Mouse (Mus musculus): ENCODE data around the gene Tbc1d9b. TPM values are rescaled to one million over a fixed set of nuclear protein-coding genes. Genes with fewer than 3 reads are reported as not detected.

The Tbc1d9b gene
- 30.1 and 34.0 TPM in 2 replicates for polyA plus RNA-seq (2014; fragmentation: Nextera tagmentation; extraction: Ambion mirVana)

DNA sequence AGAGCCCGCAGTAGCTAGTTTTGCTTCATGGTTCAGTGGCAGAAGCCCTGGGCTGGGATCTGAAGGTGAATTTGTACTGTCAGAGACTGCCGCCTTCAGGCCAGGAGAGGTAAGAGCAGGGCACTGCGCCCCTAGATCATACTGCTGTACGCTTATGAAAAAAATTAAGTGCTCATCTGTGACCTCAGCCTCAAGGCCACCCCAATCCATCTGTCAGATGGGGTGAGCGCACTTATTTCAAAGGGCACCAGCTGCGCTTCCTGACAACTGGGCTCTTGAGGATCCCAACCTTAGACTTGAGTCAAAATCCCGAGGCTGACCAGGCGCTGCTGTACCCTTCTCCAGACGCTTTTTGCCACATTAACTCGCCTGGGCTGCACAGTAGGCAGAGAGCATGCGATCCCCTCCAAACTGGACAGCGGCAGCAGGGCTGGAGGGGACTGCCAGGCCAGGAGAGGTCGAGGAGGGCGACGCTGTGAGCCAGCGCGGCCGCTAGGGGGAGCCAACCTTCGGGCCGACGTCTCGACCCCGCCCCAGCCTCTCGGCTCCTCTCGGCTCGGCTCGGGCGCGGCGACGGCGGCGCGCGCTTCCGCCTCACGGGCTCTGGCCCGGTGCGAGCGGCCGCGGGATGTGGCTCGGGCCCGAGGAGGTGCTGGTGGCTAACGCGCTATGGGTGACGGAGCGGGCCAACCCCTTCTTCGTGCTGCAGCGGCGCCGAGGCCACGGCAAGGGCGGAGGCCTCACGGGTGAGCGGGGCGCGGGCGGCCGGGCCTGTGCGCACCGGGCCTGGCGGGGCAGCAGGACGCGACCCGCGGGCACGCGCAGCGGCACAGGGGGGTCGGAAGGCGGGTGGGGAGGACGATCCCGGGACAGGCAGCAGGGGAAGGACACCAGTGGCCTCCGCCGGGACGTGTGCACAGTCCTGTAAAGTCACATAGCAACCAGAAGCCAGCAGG lies at the start of gene Tbc1d9b:
TSS of gene Tbc1d9b (plus strand) at position 586 of the 956 bp plus-strand sequence.
- ATAC-seq (replicated peaks; ENCODE audit: low FRiP score) (peak; percentile 89), DNase-seq (ENCODE audit: low spot score) (peak; percentile 89)
- H3K27me3 ChIP-seq (replicated peaks; ENCODE audit: control insufficient read depth, insufficient read depth, low read length), result no peaks in the 10 kb centered on the region
- no peaks in the 10 kb centered on the region for H3K9me3 ChIP-seq (ENCODE audit: control insufficient read depth, low read length)
- WGBS, result under 1% methylated on average over 76 of the region's 77 CpGs
- H3K4me2 ChIP-seq, result peak within 1 kb of the TSS; percentile 92
- peaks cover 6% of the 10 kb centered on the region; the same call in 1 of the 2 replicates for H3K36me3 ChIP-seq (ENCODE audit: control insufficient read depth, insufficient read depth, low read length)
- H3K4me1 ChIP-seq (replicated peaks; ENCODE audit: control insufficient read depth, insufficient read depth, low read length), result peaks cover 23% of the 10 kb centered on the region
- H3K4me3 ChIP-seq (ENCODE audit: low read depth, low read length), result peak within 1 kb of the TSS; percentile 81
- H3K27ac ChIP-seq (ENCODE audit: low read depth, low read length), result peak within 1 kb of the TSS; percentile 84
- peak within 1 kb of the TSS; percentile 96 for H3K9ac ChIP-seq (ENCODE audit: low read depth, low read length)

DNA sequence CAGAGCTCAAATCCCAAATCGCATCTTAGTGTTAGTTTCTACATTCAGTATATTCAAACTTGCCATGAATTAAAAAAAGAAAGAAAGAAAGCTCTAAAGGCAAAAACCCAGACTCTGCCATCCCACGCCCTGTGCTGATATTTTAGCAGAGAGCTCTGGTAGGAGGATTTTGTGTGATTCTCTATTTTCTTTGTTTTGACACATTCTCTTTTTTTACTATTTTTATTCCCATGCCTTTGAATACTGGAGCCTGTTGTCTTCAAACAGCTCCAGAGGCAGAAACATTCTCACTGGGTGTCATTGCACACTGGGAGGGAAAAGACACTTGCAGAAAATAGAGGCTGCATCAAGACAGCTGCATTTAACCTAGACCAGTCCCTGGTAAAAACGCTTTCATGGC lies 45.0 kb upstream of the Tbc1d9b start:
- ATAC-seq (replicated peaks; ENCODE audit: low FRiP score), result no peak
- WGBS, result 90% methylated on average over 3 of the region's 3 CpGs

DNA sequence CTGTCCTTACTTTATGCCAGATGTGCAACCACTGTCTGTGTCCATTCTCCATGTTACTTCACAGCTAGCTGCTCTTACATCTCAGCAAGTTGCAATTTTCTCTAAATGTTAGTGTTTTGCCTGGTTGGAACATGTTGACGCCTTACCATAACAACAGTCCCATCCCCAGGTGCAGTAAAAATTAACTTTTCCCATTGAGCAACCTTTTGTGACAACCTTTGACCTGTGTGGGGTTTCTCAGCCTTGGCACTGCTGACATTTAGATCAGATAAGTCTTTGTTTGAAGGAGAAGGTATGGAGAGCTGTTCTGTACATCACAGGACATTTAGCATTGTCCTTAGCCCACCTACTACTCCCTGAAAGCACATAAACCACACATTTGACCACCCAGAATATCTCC lies 41.4 kb upstream of the Tbc1d9b start:
- Histone ChIP-seq H3K27me3 (replicated peaks; ENCODE audit: control insufficient read depth, insufficient read depth, low read length) (no peaks in the 10 kb centered on the region), H3K4me3 (ENCODE audit: low read depth, low read length) (no peak overlapping the region), H3K9me3 (ENCODE audit: control insufficient read depth, low read length) (no peaks in the 10 kb centered on the region), H3K27ac (ENCODE audit: low read depth, low read length) (no peak overlapping the region), H3K4me2 (no peak overlapping the region), H3K36me3 (ENCODE audit: control insufficient read depth, insufficient read depth, low read length) (peaks cover 8% of the 10 kb centered on the region; the same call in 1 of the 2 replicates), H3K4me1 (replicated peaks; ENCODE audit: control insufficient read depth, insufficient read depth, low read length) (no peaks in the 10 kb centered on the region), H3K9ac (ENCODE audit: low read depth, low read length) (no peak overlapping the region)
- DNase-seq (ENCODE audit: low spot score), result no peak
- 88% methylated on average over 1 of the region's 1 CpGs for WGBS
- no peak for ATAC-seq (replicated peaks; ENCODE audit: low FRiP score)

More for the DNA sequence above, 45.0 kb upstream of the Tbc1d9b start:
- DNase-seq (ENCODE audit: low spot score), result no peak
- Histone ChIP-seq H3K4me1 (replicated peaks; ENCODE audit: control insufficient read depth, insufficient read depth, low read length) (no peaks in the 10 kb centered on the region), H3K4me2 (no peak overlapping the region), H3K9me3 (ENCODE audit: control insufficient read depth, low read length) (no peaks in the 10 kb centered on the region), H3K4me3 (ENCODE audit: low read depth, low read length) (no peak overlapping the region), H3K27me3 (replicated peaks; ENCODE audit: control insufficient read depth, insufficient read depth, low read length) (no peaks in the 10 kb centered on the region), H3K9ac (ENCODE audit: low read depth, low read length) (no peak overlapping the region), H3K27ac (ENCODE audit: low read depth, low read length) (no peak overlapping the region), H3K36me3 (ENCODE audit: control insufficient read depth, insufficient read depth, low read length) (peaks cover 8% of the 10 kb centered on the region; the same call in 1 of the 2 replicates)

DNA sequence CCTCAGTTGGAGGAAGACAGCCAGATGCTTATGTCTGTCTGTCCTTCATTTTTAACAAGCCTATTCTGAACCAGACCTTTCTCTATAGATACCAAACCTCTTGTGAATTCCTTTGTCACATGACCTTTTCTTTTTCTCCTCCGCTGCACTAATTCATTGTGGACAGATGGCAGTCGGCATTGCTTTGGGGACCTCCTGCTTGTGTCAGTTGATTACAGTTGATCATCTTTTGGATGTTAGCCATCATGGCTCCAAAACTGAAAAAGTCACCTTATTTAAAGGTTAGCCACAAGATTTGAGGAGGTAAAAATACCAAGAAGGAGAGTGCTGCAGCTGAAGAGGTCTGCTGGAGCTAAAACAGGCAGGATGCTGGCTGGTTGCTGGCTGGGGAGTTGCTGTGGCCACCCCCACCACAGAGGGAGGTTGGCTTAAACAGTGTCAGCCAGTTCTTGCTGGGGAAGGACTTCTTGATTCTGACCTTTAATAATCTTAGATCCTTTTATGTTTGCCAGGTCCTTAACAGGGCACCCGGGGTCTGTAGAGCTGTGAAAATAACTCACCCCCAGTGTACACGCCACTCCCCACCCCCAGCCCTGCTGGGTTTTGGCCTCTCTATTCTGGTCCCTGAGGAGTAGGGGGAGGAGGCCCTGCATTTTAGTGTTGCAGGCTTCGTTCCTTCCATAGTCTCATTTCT lies 40.1 kb upstream of the Tbc1d9b start:
- no peaks in the 10 kb centered on the region for H3K27me3 ChIP-seq (replicated peaks; ENCODE audit: control insufficient read depth, insufficient read depth, low read length)
- no peaks in the 10 kb centered on the region for H3K9me3 ChIP-seq (ENCODE audit: control insufficient read depth, low read length)
- H3K36me3 ChIP-seq (ENCODE audit: control insufficient read depth, insufficient read depth, low read length), result peaks cover 8% of the 10 kb centered on the region; the same call in 1 of the 2 replicates
- DNase-seq (ENCODE audit: low spot score) (no peak), ATAC-seq (replicated peaks; ENCODE audit: low FRiP score) (no peak)
- WGBS, result 81% methylated on average over 5 of the region's 5 CpGs
- H3K4me3 ChIP-seq (ENCODE audit: low read depth, low read length), result no peak overlapping the region
- H3K9ac ChIP-seq (ENCODE audit: low read depth, low read length), result no peak overlapping the region
- H3K4me1 ChIP-seq (replicated peaks; ENCODE audit: control insufficient read depth, insufficient read depth, low read length), result no peaks in the 10 kb centered on the region
- no peak overlapping the region for H3K4me2 ChIP-seq
- no peak overlapping the region for H3K27ac ChIP-seq (ENCODE audit: low read depth, low read length)

DNA sequence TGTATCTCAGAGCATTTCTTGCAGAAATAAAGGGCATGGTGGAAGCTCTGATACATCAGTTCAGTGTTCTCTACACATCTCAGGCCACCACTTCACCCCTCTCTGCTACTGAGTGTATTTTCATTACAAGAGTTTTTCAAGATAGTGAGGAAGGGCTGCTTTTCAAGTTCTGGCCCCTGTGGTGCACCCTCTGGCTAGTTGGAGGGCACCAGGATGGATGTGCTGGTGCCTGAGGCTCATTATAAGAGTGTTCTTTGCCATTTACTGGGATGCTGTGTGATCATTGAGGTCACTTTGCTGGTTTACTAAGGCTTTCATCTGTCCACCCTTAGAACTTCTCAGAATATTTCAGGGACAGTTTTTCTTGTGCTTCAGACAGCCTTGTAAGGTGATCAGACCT lies 39.5 kb upstream of the Tbc1d9b start:
- Histone ChIP-seq H3K4me1 (replicated peaks; ENCODE audit: control insufficient read depth, insufficient read depth, low read length) (no peaks in the 10 kb centered on the region), H3K9me3 (ENCODE audit: control insufficient read depth, low read length) (no peaks in the 10 kb centered on the region), H3K36me3 (ENCODE audit: control insufficient read depth, insufficient read depth, low read length) (peaks cover 8% of the 10 kb centered on the region; the same call in 1 of the 2 replicates), H3K9ac (ENCODE audit: low read depth, low read length) (no peak overlapping the region), H3K27me3 (replicated peaks; ENCODE audit: control insufficient read depth, insufficient read depth, low read length) (no peaks in the 10 kb centered on the region), H3K27ac (ENCODE audit: low read depth, low read length) (no peak overlapping the region), H3K4me2 (no peak overlapping the region), H3K4me3 (ENCODE audit: low read depth, low read length) (no peak overlapping the region)
- ATAC-seq (replicated peaks; ENCODE audit: low FRiP score) (no peak), DNase-seq (ENCODE audit: low spot score) (no peak)

DNA sequence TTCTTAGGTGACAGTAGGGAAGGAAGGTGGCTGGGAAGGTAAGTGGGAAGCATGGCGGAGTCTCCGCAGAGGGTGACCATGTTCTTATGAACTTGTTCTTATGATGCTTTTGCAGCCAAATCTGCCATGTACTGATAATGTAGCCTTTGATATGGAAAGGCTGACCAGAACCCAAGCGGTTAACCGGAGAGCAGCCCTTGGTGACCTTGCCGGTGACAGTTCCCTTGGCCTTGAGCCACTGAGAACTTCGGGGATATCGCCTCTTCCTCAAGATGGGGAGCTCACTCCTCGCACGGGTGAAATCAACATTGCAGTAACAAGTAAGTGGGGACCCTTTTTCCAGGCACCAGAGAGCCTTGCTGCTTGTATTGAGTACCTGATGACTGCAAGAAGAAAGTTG lies 35.5 kb upstream of the Tbc1d9b start:
- ATAC-seq (replicated peaks; ENCODE audit: low FRiP score), result no peak
- Histone ChIP-seq H3K27ac (ENCODE audit: low read depth, low read length) (no peak overlapping the region), H3K9ac (ENCODE audit: low read depth, low read length) (no peak overlapping the region), H3K9me3 (ENCODE audit: control insufficient read depth, low read length) (no peaks in the 10 kb centered on the region), H3K36me3 (ENCODE audit: control insufficient read depth, insufficient read depth, low read length) (peaks cover 6% of the 10 kb centered on the region; the same call in 1 of the 2 replicates), H3K4me2 (no peak overlapping the region), H3K4me3 (ENCODE audit: low read depth, low read length) (no peak overlapping the region), H3K27me3 (replicated peaks; ENCODE audit: control insufficient read depth, insufficient read depth, low read length) (no peaks in the 10 kb centered on the region), H3K4me1 (replicated peaks; ENCODE audit: control insufficient read depth, insufficient read depth, low read length) (no peaks in the 10 kb centered on the region)
- no peak for DNase-seq (ENCODE audit: low spot score)
- WGBS, result 87% methylated on average over 9 of the region's 9 CpGs

DNA sequence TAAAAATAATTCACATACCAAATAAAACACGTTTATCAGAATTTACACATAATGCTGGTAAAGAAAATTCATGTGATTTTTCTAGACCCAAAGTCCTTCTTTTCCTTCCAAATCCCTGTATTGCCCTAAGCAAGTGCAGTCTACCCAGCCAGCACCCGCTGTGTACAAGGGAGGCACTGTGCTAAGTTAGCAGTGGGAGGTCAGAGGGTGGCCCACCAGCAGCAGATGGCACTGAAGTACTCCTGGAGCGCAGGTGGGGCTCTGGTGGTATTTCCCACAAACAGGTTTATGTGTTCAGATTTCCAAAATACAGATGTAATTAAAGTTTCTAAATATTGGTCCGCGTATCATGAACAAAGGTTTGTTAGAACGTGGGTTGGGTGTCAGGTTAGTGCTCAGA lies 34.1 kb upstream of the Tbc1d9b start:
- H3K9ac ChIP-seq (ENCODE audit: low read depth, low read length), result no peak overlapping the region
- H3K9me3 ChIP-seq (ENCODE audit: control insufficient read depth, low read length), result no peaks in the 10 kb centered on the region
- DNase-seq (ENCODE audit: low spot score) (no peak), ATAC-seq (replicated peaks; ENCODE audit: low FRiP score) (no peak)
- H3K27ac ChIP-seq (ENCODE audit: low read depth, low read length), result no peak overlapping the region
- H3K27me3 ChIP-seq (replicated peaks; ENCODE audit: control insufficient read depth, insufficient read depth, low read length), result no peaks in the 10 kb centered on the region
- H3K4me2 ChIP-seq, result no peak overlapping the region
- WGBS, result 90% methylated on average over 6 of the region's 6 CpGs
- no peaks in the 10 kb centered on the region for H3K4me1 ChIP-seq (replicated peaks; ENCODE audit: control insufficient read depth, insufficient read depth, low read length)
- H3K36me3 ChIP-seq (ENCODE audit: control insufficient read depth, insufficient read depth, low read length), result peaks cover 3% of the 10 kb centered on the region; the same call in 1 of the 2 replicates
- H3K4me3 ChIP-seq (ENCODE audit: low read depth, low read length), result no peak overlapping the region

DNA sequence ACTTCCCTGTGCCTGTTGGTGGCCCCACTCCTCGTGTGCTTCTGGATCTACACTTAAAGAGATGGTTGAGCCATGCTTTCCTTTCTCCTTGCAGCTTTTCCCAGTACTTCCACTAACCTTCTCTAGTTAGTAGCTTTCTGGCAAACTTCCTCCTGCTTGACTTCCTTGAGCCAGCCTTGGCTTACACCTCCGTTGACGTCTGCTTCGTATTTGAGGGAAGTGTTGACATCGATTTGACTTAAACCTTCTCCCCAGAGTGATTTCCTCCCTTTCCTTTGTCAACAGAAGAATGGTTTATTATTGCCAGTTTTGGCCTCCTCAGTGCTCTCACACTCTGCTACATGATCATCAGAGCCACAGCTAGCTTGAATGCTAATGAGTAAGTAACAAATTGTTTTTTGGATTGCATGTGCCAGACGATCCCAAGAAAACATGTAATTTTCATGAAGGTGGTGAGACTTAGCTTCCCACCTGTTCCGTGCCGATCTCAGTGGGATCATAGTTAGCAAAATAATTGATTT lies 32.2 kb upstream of the Tbc1d9b start:
- no peaks in the 10 kb centered on the region for H3K27me3 ChIP-seq (replicated peaks; ENCODE audit: control insufficient read depth, insufficient read depth, low read length)
- H3K4me2 ChIP-seq, result no peak overlapping the region
- no peak overlapping the region for H3K4me3 ChIP-seq (ENCODE audit: low read depth, low read length)
- H3K9me3 ChIP-seq (ENCODE audit: control insufficient read depth, low read length), result no peaks in the 10 kb centered on the region
- no peak overlapping the region for H3K9ac ChIP-seq (ENCODE audit: low read depth, low read length)
- ATAC-seq (replicated peaks; ENCODE audit: low FRiP score), result no peak
- no peak for DNase-seq (ENCODE audit: low spot score)
- 0 out of 2 replicates have a peak, but pooled peaks cover under 1% of the 10 kb centered on the region for H3K4me1 ChIP-seq (replicated peaks; ENCODE audit: control insufficient read depth, insufficient read depth, low read length)
- no peak overlapping the region for H3K27ac ChIP-seq (ENCODE audit: low read depth, low read length)
- WGBS, result 77% methylated on average over 8 of the region's 8 CpGs
- H3K36me3 ChIP-seq (ENCODE audit: control insufficient read depth, insufficient read depth, low read length), result peaks cover 3% of the 10 kb centered on the region; the same call in 1 of the 2 replicates

Measured in liver, embryonic 11.5 days (tissue).